Mouse (Mus musculus) forebrain, postnatal 0 days (tissue): ENCODE results near the gene Bnc2. TPM values are rescaled to one million over a fixed set of nuclear protein-coding genes. Genes with fewer than 3 reads are reported as not detected.

ENCODE experiments used
- ATAC-seq: fragments of 200-750 bp; cut with Nextera tagmentation; 2 replicates; pipeline ENCODE4 v1.8.0; 2017; ENCODE audit warnings: mild to moderate bottlenecking, moderate library complexity
- DNase-seq: peaks from one replicate; pipeline ENCODE4 v3.0.0-alpha.2; 2015
- H3K27ac ChIP-seq: fragments of 300-500 bp; sonication (generic); 2 replicates; pipeline ENCODE4 v1.5.1; 2014; ENCODE audit warnings: low read depth, mild to moderate bottlenecking, antibody characterized with exemption, low read length, moderate library complexity, mixed read lengths
- H3K27me3 ChIP-seq: fragments of 300-500 bp; sonication (generic); 2 replicates; pipeline ENCODE4 v1.6.1; 2014; ENCODE audit warnings: mild to moderate bottlenecking, low read length, mixed read lengths; ENCODE audit not compliant: insufficient read depth
- H3K36me3 ChIP-seq: fragments of 300-500 bp; sonication (generic); 2 replicates; pipeline ENCODE4 v1.6.1; 2014; ENCODE audit warnings: mild to moderate bottlenecking, moderate library complexity; ENCODE audit not compliant: insufficient read depth
- H3K4me1 ChIP-seq: fragments of 300-500 bp; sonication (generic); 2 replicates; pipeline ENCODE4 v1.6.1; 2014; ENCODE audit warnings: antibody characterized with exemption; ENCODE audit not compliant: insufficient read depth
- H3K4me2 ChIP-seq: fragments of 300-500 bp; sonication (generic); 2 replicates; pipeline ENCODE4 v1.6.1; 2014; ENCODE audit warnings: low read depth, mild to moderate bottlenecking, moderate library complexity
- H3K4me3 ChIP-seq: fragments of 300-500 bp; sonication (generic); 2 replicates; pipeline ENCODE4 v1.5.1; 2014; ENCODE audit warnings: low read depth, low read length, mixed read lengths
- H3K9ac ChIP-seq: fragments of 300-500 bp; sonication (generic); 2 replicates; pipeline ENCODE4 v1.6.1; 2014; ENCODE audit warnings: mild to moderate bottlenecking
- H3K9me3 ChIP-seq: fragments of 300-500 bp; sonication (generic); 2 replicates; pipeline ENCODE4 v1.6.1; 2016; ENCODE audit warnings: low read length
- CTCF ChIP-seq: sonication (generic); IDR thresholded peaks from 2 replicates; pipeline ENCODE4 v1.5.1; 2016; ENCODE audit warnings: antibody characterized with exemption, control low read depth, low read depth
- WGBS: fragments of 180-500 bp; shearing (Covaris S2); extraction: QIAGEN DNeasy Blood & Tissue Kit; methylation state at CpG from one replicate; pipeline ENCODE4 v1.1.7; 2014; 5-methylcytosine and 5-hydroxymethylcytosine counted together
- polyA plus RNA-seq: library from polyadenylated mRNA; unstranded; fragments of >200 nt; fragmentation: Nextera tagmentation; extraction: Ambion mirVana; gene quantifications from 2 replicates; pipeline ENCODE4 v1.2.1, GENCODE M21; 2015
- total RNA-seq: library from RNA; depleted of rRNA; stranded (reverse); fragments of >200 nt; gene quantifications from 2 replicates; pipeline ENCODE4 v1.2.3, GENCODE M21; 2014

Gene Bnc2
- total and polyA plus RNA-seq, 2 experiments from 2014 or later = 2.0 to 11.6 TPM

- Histone ChIP-seq H3K27me3 (peaks cover 67% of the 10 kb centered on the region), H3K4me3 (peak overlapping the region; percentile 60), H3K4me1 (no peaks in the 10 kb centered on the region; the same call in 1 of the 2 replicates), H3K4me2 (peak overlapping the region; percentile 99; the same call in 1 of the 2 replicates), H3K9me3 (no peaks in the 10 kb centered on the region), H3K9ac (no peak overlapping the region), H3K36me3 (no peaks in the 10 kb centered on the region), H3K27ac (no peak overlapping the region)
- ATAC-seq (no peak), DNase-seq (no peak)
- WGBS = 22% methylated on average over 10 of the region's 10 CpGs
- TF ChIP-seq CTCF = no peak
Measured at GRCm38 (mm10) chr4:84673681-84674307, 1.3 kb downstream of the Bnc2 start.

DNA sequence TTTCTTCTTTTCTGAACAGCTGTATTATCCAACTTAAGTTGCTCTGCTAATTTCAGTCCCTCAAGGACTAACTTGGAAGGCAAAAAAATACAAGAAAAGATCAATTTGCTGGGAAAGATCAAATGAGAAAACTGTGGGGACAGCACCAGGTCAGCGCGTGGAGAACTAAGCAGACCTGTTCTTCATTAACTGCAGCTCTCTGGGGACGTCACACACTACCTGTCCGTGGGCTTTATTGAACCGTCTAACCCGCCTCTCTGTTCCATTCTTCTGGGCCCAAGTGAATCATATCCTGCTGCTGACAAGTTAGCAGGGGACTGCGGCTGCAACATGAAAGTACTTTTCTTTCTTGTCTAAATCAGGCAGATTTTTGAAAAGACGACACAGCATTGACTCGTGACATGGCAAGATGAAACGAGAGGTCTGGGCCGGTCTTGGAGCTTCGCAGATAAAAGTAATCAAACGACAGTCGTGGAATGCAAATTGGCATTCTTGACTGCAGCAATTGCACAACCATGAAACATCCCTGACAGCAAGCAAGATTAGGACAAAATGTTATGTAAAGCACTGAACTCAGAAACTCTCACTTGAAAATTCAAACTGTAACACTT is 2.8 kb downstream of the Bnc2 start:
- Histone ChIP-seq H3K4me3 (no peak overlapping the region), H3K9me3 (no peaks in the 10 kb centered on the region), H3K27me3 (peaks cover 59% of the 10 kb centered on the region), H3K4me2 (no peak overlapping the region), H3K9ac (no peak overlapping the region), H3K27ac (no peak overlapping the region), H3K4me1 (no peaks in the 10 kb centered on the region; the same call in 1 of the 2 replicates), H3K36me3 (no peaks in the 10 kb centered on the region)
- 33% methylated on average over 14 of the region's 14 CpGs for WGBS
- DNase-seq = no peak
- TF ChIP-seq CTCF = no peak
- ATAC-seq = no peak

- 58% methylated on average over 1 of the region's 1 CpGs for WGBS
- no peak overlapping the region for H3K4me2 ChIP-seq
- no peaks in the 10 kb centered on the region for H3K36me3 ChIP-seq
- no peaks in the 10 kb centered on the region for H3K9me3 ChIP-seq
- no peak overlapping the region for H3K9ac ChIP-seq
- no peak for ATAC-seq
- H3K4me1 ChIP-seq = no peaks in the 10 kb centered on the region; the same call in 1 of the 2 replicates
- H3K4me3 ChIP-seq = no peak overlapping the region
- H3K27ac ChIP-seq = no peak overlapping the region
- TF ChIP-seq CTCF = no peak
- no peak for DNase-seq
- H3K27me3 ChIP-seq = peaks cover 48% of the 10 kb centered on the region
Measured at GRCm38 (mm10) chr4:84670996-84671395, 4.1 kb downstream of the Bnc2 start.

DNA sequence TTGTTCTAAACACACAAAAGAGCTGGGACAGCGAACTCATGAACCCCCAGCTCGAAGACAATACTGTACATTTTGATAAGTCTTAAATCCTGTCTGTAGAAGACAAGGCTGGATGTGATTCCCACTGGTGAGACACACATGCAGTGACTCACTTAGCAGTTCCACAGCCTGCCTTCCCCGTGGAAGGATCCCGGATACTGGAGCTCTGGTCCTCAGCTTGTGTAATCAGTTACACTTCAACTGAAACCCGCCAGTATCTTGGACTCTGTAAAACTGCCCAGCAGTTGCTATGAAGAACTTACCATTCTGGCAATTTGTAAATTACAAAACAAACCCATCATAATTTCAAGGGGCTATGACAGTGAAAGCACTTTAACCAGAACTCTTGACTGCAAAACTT is 5.4 kb downstream of the Bnc2 start:
- no peaks in the 10 kb centered on the region for H3K36me3 ChIP-seq
- 51% methylated on average over 5 of the region's 5 CpGs for WGBS
- H3K4me1 ChIP-seq = no peaks in the 10 kb centered on the region
- no peak overlapping the region for H3K4me3 ChIP-seq
- no peak overlapping the region for H3K27ac ChIP-seq
- no peak for DNase-seq
- TF ChIP-seq CTCF = no peak
- no peak for ATAC-seq
- H3K9ac ChIP-seq = no peak overlapping the region
- H3K4me2 ChIP-seq = no peak overlapping the region
- peaks cover 35% of the 10 kb centered on the region for H3K27me3 ChIP-seq
- no peaks in the 10 kb centered on the region for H3K9me3 ChIP-seq

GRCm38 (mm10) chr4:84668949-84669605 is 6.0 kb downstream of the Bnc2 start:
- H3K4me2 ChIP-seq = no peak overlapping the region
- no peak for ATAC-seq

GRCm38 (mm10) chr4:84668226-84668625 is 6.8 kb downstream of the Bnc2 start:
- DNase-seq (no peak), ATAC-seq (no peak)
- Histone ChIP-seq H3K36me3 (no peaks in the 10 kb centered on the region), H3K4me1 (no peaks in the 10 kb centered on the region), H3K4me3 (no peak overlapping the region), H3K27ac (no peak overlapping the region), H3K9me3 (no peaks in the 10 kb centered on the region), H3K9ac (no peak overlapping the region), H3K27me3 (peaks cover 21% of the 10 kb centered on the region), H3K4me2 (no peak overlapping the region)
- 87% methylated on average over 5 of the region's 5 CpGs for WGBS
- TF ChIP-seq CTCF = no peak

More at GRCm38 (mm10) chr4:84668949-84669605, 6.0 kb downstream of the Bnc2 start:
- Histone ChIP-seq H3K4me3 (no peak overlapping the region), H3K9me3 (no peaks in the 10 kb centered on the region), H3K4me1 (no peaks in the 10 kb centered on the region), H3K9ac (no peak overlapping the region), H3K27ac (no peak overlapping the region), H3K36me3 (no peaks in the 10 kb centered on the region), H3K27me3 (peaks cover 29% of the 10 kb centered on the region)
- TF ChIP-seq CTCF = no peak
- no peak for DNase-seq
- WGBS = 23% methylated on average over 12 of the region's 12 CpGs
